Mouse (Mus musculus) monocyte, adult 59 days (primary cell): ENCODE results near the gene Tfg. TPM values are rescaled to one million over a fixed set of nuclear protein-coding genes. Genes with fewer than 3 reads are reported as not detected.

ENCODE experiments used
- total RNA-seq, 2 experiments: library from RNA; stranded (reverse); gene quantifications; one replicate each; pipeline ENCODE4 v1.2.4; 2023

The Tfg gene
- total RNA-seq: 10 to 100 TPM; 45.8 to 46.5 TPM

GRCm38 (mm10) chr16:56717224-56718200 lies at the start of gene Tfg:
TSS of gene Tfg (minus strand) at chr16:56717450.

Other genes with a start within 250 kb of the Tfg start
- gene Abi3bp, start 239.6 kb downstream of the Tfg start, total RNA-seq: under 1 TPM; 0.37 to 0.43 TPM
- gene Adgrg7, start 78.4 kb upstream of the Tfg start, total RNA-seq: 1 to 10 TPM; 1.6 to 2.0 TPM
- not detected for gene Tmem45a, start 168.7 kb upstream of the Tfg start, total RNA-seq
- not detected for gene Lnp1, start 210.6 kb upstream of the Tfg start, total RNA-seq